Mouse (Mus musculus) cerebellum, adult 9-11 months (tissue): ENCODE measurements at regions not wholly inside any gene's neighbourhood (a gene's known extent, or its start where the extent isn't known, plus 50 kb on each side); places are given as distances from the start of the nearest gene placed in this dataset.

Source experiments
- DNase-seq: peaks from one replicate; pipeline ENCODE4 v3.0.0; 2022

- no peak for DNase-seq
These were observed 165.4 kb downstream of the Cd47 start for GRCm38 (mm10) chr16:49965528-49966250.

GRCm38 (mm10) chr16:49966251-49966588, 165.9 kb downstream of the Cd47 start:
- DNase-seq, result no peak

- DNase-seq, result no peak
These were observed 166.8 kb downstream of the Cd47 start for GRCm38 (mm10) chr16:49967110-49967509.

GRCm38 (mm10) chr16:49968291-49968870, 168.0 kb downstream of the Cd47 start:
- DNase-seq, result no peak

GRCm38 (mm10) chr16:49969035-49969434, 168.7 kb downstream of the Cd47 start:
- no peak for DNase-seq

GRCm38 (mm10) chr16:49969693-49970296, 169.5 kb downstream of the Cd47 start:
- no peak for DNase-seq

GRCm38 (mm10) chr16:49970297-49970804, 170.0 kb downstream of the Cd47 start:
- no peak for DNase-seq

- no peak for DNase-seq
These were observed 170.8 kb downstream of the Cd47 start for GRCm38 (mm10) chr16:49971141-49971555.

- DNase-seq, result no peak
These were observed 176.9 kb downstream of the Cd47 start for GRCm38 (mm10) chr16:49977276-49977675.

GRCm38 (mm10) chr16:49979426-49979940, 179.2 kb downstream of the Cd47 start:
- peak; percentile 54 for DNase-seq

- DNase-seq, result peak; percentile 99
These were observed 179.9 kb downstream of the Cd47 start for GRCm38 (mm10) chr16:49980178-49980646.

GRCm38 (mm10) chr16:49982180-49982579, 181.8 kb downstream of the Cd47 start:
- DNase-seq, result peak; percentile 50

- no peak for DNase-seq
These were observed 185.0 kb downstream of the Cd47 start for GRCm38 (mm10) chr16:49985082-49986076.

- DNase-seq, result no peak
These were observed 186.6 kb downstream of the Cd47 start for GRCm38 (mm10) chr16:49986954-49987353.

GRCm38 (mm10) chr16:49995822-49996221, 195.5 kb downstream of the Cd47 start:
- no peak for DNase-seq

GRCm38 (mm10) chr16:49996593-49996992, 196.3 kb downstream of the Cd47 start:
- DNase-seq, result no peak

GRCm38 (mm10) chr16:49997040-49997439, 196.7 kb downstream of the Cd47 start:
- no peak for DNase-seq

- no peak for DNase-seq
These were observed 200.5 kb downstream of the Cd47 start for GRCm38 (mm10) chr16:50000805-50001204.

GRCm38 (mm10) chr16:50001662-50002455, 201.5 kb downstream of the Cd47 start:
- DNase-seq, result no peak

GRCm38 (mm10) chr16:50002456-50002788, 202.1 kb downstream of the Cd47 start:
- DNase-seq, result no peak

- peak; percentile 36 for DNase-seq
These were observed 208.7 kb downstream of the Cd47 start for GRCm38 (mm10) chr16:50009046-50009445.

- DNase-seq, result peak; percentile 85
These were observed 209.2 kb downstream of the Cd47 start for GRCm38 (mm10) chr16:50009542-50009941.
